Mouse (Mus musculus): ENCODE data around the gene Glg1. TPM values are rescaled to one million over a fixed set of nuclear protein-coding genes. Genes with fewer than 3 reads are reported as not detected.
"Not testable (repeated sequence)": the region's sequence is repeated elsewhere in the genome, so short reads cannot be mapped to it uniquely, and the experiment has no call there.

Glg1 gene
- polyA plus RNA-seq (2014; fragmentation: Nextera tagmentation; extraction: Ambion mirVana), result 90.0 and 91.8 TPM in 2 replicates

GRCm38 (mm10) chr8:111258631-111259407 lies at the start of gene Glg1:
Glg1 (minus strand) TSS chr8:111259216.
- Histone ChIP-seq H3K27me3 (replicated peaks; ENCODE audit: control insufficient read depth, insufficient read depth, low read length) (no peaks in the 10 kb centered on the region), H3K4me2 (ENCODE audit: low read length) (peak within 1 kb of the TSS; percentile 56), H3K9me3 (ENCODE audit: control insufficient read depth, low read length) (0 out of 2 replicates have a peak, but pooled peaks cover 2% of the 10 kb centered on the region), H3K4me1 (replicated peaks; ENCODE audit: control insufficient read depth, insufficient read depth, low read length) (no peaks in the 10 kb centered on the region), H3K9ac (ENCODE audit: low read length) (peak within 1 kb of the TSS; percentile 91), H3K27ac (ENCODE audit: low read depth) (peak within 1 kb of the TSS; percentile 99), H3K4me3 (ENCODE audit: low read depth, low read length) (peak within 1 kb of the TSS; percentile 89), H3K36me3 (ENCODE audit: control insufficient read depth, insufficient read depth, low read length) (0 out of 2 replicates have a peak, but pooled peaks cover 3% of the 10 kb centered on the region)
- DNase-seq (ENCODE audit: low spot score), result peak; percentile 97
- peak; percentile 92 for ATAC-seq (replicated peaks; ENCODE audit: low FRiP score, low TSS enrichment, low read depth)
- WGBS, result under 1% methylated on average over 73 of the region's 76 CpGs

- DNase-seq (ENCODE audit: low spot score), result no peak
- Histone ChIP-seq H3K4me2 (ENCODE audit: low read length) (no peak overlapping the region), H3K9ac (ENCODE audit: low read length) (no peak overlapping the region), H3K9me3 (ENCODE audit: control insufficient read depth, low read length) (no peaks in the 10 kb centered on the region), H3K36me3 (ENCODE audit: control insufficient read depth, insufficient read depth, low read length) (no peaks in the 10 kb centered on the region), H3K4me1 (replicated peaks; ENCODE audit: control insufficient read depth, insufficient read depth, low read length) (no peaks in the 10 kb centered on the region), H3K27ac (ENCODE audit: low read depth) (no peak overlapping the region), H3K4me3 (ENCODE audit: low read depth, low read length) (no peak overlapping the region), H3K27me3 (replicated peaks; ENCODE audit: control insufficient read depth, insufficient read depth, low read length) (no peaks in the 10 kb centered on the region)
- WGBS, result 36% methylated on average over 5 of the region's 5 CpGs
- no peak for ATAC-seq (replicated peaks; ENCODE audit: low FRiP score, low TSS enrichment, low read depth)
Measured at GRCm38 (mm10) chr8:111305031-111305730, 46.2 kb upstream of the Glg1 start.

DNA sequence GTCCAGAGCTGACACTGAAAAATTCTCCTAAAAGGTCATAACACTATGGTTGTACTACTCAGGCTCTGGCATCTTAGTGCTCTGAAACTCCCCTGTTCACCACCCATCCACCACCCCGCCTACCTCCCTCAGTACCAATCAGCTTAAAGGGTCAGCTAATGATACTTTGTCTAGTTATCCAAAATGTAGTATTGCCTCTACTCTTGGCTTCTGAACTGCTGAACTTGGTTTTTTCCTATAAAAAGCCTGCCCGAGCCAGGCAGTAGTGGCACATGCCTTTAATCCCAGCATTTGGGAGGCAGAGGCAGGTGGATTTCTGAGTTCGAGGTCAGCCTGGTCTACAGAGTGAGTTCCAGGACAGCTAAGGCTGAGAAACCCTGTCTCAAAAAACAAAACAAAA lies 45.3 kb upstream of the Glg1 start:
- Histone ChIP-seq H3K4me1 (replicated peaks; ENCODE audit: control insufficient read depth, insufficient read depth, low read length) (no peaks in the 10 kb centered on the region), H3K27me3 (replicated peaks; ENCODE audit: control insufficient read depth, insufficient read depth, low read length) (no peaks in the 10 kb centered on the region), H3K27ac (ENCODE audit: low read depth) (no peak overlapping the region), H3K9ac (ENCODE audit: low read length) (no peak overlapping the region), H3K4me3 (ENCODE audit: low read depth, low read length) (no peak overlapping the region), H3K4me2 (ENCODE audit: low read length) (no peak overlapping the region), H3K9me3 (ENCODE audit: control insufficient read depth, low read length) (no peaks in the 10 kb centered on the region), H3K36me3 (ENCODE audit: control insufficient read depth, insufficient read depth, low read length) (no peaks in the 10 kb centered on the region)
- no peak for ATAC-seq (replicated peaks; ENCODE audit: low FRiP score, low TSS enrichment, low read depth)
- 82% methylated on average over 3 of the region's 3 CpGs for WGBS
- DNase-seq (ENCODE audit: low spot score), result no peak

DNA sequence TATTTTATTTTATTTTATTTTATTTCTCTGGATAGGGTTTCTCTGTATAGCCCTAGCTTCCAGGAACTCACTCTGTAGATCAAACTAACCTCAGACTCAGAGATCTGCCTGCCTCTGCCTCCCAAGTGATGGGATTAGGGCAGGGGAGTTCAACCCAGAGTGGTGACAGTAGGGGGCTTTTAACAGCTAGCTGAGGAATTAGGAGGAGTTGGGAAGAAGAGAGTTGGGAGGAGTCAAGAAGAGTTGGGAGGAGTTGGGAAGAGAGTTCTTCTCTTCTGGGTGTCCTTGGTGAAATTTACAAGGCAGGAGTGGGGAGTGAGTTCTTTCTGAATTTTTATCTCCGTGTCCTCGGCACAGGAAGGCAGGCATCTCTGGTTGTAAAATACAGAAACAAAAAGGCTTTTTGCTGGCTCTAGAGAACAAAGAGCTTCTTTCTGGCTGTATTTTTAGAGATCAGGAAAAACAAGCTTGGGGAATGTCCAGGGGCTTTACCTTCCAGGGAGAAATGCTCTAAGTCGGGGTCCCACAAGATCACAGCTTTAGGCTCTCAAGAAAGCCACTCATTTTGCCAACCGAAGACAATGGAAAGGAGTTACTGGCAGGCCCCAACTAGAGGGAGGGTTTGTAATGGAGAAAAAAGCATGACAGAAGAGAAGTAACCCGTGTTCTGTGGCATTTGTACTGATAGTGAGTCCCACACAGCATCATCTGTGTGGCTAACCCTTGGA lies 44.2 kb upstream of the Glg1 start:
- H3K4me1 ChIP-seq (replicated peaks; ENCODE audit: control insufficient read depth, insufficient read depth, low read length); H3K4me2 ChIP-seq (ENCODE audit: low read length); ATAC-seq (replicated peaks; ENCODE audit: low FRiP score, low TSS enrichment, low read depth); H3K9me3 ChIP-seq (ENCODE audit: control insufficient read depth, low read length); H3K4me3 ChIP-seq (ENCODE audit: low read depth, low read length); H3K27me3 ChIP-seq (replicated peaks; ENCODE audit: control insufficient read depth, insufficient read depth, low read length); H3K27ac ChIP-seq (ENCODE audit: low read depth); H3K9ac ChIP-seq (ENCODE audit: low read length); H3K36me3 ChIP-seq (ENCODE audit: control insufficient read depth, insufficient read depth, low read length): not testable (repeated sequence)
- WGBS, result 74% methylated on average over 5 of the region's 5 CpGs
- peak; percentile 4 for DNase-seq (ENCODE audit: low spot score)

GRCm38 (mm10) chr8:111300597-111301546 lies 41.9 kb upstream of the Glg1 start:
- no peak for DNase-seq (ENCODE audit: low spot score)
- no peak overlapping the region for H3K9ac ChIP-seq (ENCODE audit: low read length)

GRCm38 (mm10) chr8:111299821-111300568 lies 41.0 kb upstream of the Glg1 start, which contains the start of gene Rfwd3:
Rfwd3 (minus strand) TSS chr8:111300222.
- Histone ChIP-seq H3K9ac (ENCODE audit: low read length) (peak within 1 kb of the TSS; percentile 88), H3K4me1 (replicated peaks; ENCODE audit: control insufficient read depth, insufficient read depth, low read length) (peaks cover 13% of the 10 kb centered on the region; the same call in 1 of the 2 replicates), H3K9me3 (ENCODE audit: control insufficient read depth, low read length) (no peaks in the 10 kb centered on the region), H3K36me3 (ENCODE audit: control insufficient read depth, insufficient read depth, low read length) (peaks cover 18% of the 10 kb centered on the region), H3K27ac (ENCODE audit: low read depth) (peak within 1 kb of the TSS; percentile 87), H3K4me2 (ENCODE audit: low read length) (peak within 1 kb of the TSS; percentile 69), H3K27me3 (replicated peaks; ENCODE audit: control insufficient read depth, insufficient read depth, low read length) (no peaks in the 10 kb centered on the region), H3K4me3 (ENCODE audit: low read depth, low read length) (peak within 1 kb of the TSS; percentile 97)
- ATAC-seq (replicated peaks; ENCODE audit: low FRiP score, low TSS enrichment, low read depth) (peak; percentile 99), DNase-seq (ENCODE audit: low spot score) (peak; percentile 93)
- 0% methylated on average over 66 of the region's 67 CpGs for WGBS

More at GRCm38 (mm10) chr8:111300597-111301546, 41.9 kb upstream of the Glg1 start:
- Histone ChIP-seq H3K27me3 (replicated peaks; ENCODE audit: control insufficient read depth, insufficient read depth, low read length) (no peaks in the 10 kb centered on the region), H3K4me3 (ENCODE audit: low read depth, low read length) (peak overlapping the region; percentile 97), H3K27ac (ENCODE audit: low read depth) (peak overlapping the region; percentile 69), H3K36me3 (ENCODE audit: control insufficient read depth, insufficient read depth, low read length) (peaks cover 11% of the 10 kb centered on the region), H3K4me2 (ENCODE audit: low read length) (peak overlapping the region; percentile 49), H3K9me3 (ENCODE audit: control insufficient read depth, low read length) (no peaks in the 10 kb centered on the region), H3K4me1 (replicated peaks; ENCODE audit: control insufficient read depth, insufficient read depth, low read length) (peaks cover 13% of the 10 kb centered on the region; the same call in 1 of the 2 replicates)
- no peak for ATAC-seq (replicated peaks; ENCODE audit: low FRiP score, low TSS enrichment, low read depth)
- WGBS, result 66% methylated on average over 11 of the region's 11 CpGs

DNA sequence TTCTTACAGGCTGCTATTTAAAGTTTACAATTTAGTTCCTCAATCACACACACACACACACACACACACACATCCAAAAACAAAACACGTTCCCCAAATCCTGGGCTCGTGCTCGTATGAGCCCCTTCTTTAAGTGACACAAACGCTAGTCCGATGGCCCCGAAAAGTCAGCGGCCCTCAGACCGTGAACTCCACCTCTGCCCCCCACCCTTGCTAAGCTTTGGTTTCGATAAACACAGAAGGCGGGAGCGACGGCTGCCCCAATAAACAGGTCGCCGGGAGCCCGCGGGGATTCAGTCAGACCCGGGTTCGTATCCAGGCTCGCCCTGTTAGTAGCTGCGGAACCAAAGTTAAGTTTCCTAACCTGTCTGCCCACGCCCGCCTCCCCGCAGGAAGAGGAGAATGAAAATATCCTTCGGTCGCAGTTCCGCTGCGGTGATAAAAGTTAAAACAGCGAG lies 40.4 kb upstream of the Glg1 start:
- 0 out of 2 replicates have a peak, but pooled peaks have one; percentile 9 for ATAC-seq (replicated peaks; ENCODE audit: low FRiP score, low TSS enrichment, low read depth)
- peak overlapping the region; percentile 97 for H3K4me3 ChIP-seq (ENCODE audit: low read depth, low read length)
- H3K36me3 ChIP-seq (ENCODE audit: control insufficient read depth, insufficient read depth, low read length), result peaks cover 23% of the 10 kb centered on the region
- peak; percentile 89 for DNase-seq (ENCODE audit: low spot score)
- H3K9me3 ChIP-seq (ENCODE audit: control insufficient read depth, low read length), result no peaks in the 10 kb centered on the region
- peak overlapping the region; percentile 88 for H3K9ac ChIP-seq (ENCODE audit: low read length)
- no peaks in the 10 kb centered on the region for H3K27me3 ChIP-seq (replicated peaks; ENCODE audit: control insufficient read depth, insufficient read depth, low read length)
- WGBS, result 1% methylated on average over 28 of the region's 28 CpGs
- peaks cover 13% of the 10 kb centered on the region; the same call in 1 of the 2 replicates for H3K4me1 ChIP-seq (replicated peaks; ENCODE audit: control insufficient read depth, insufficient read depth, low read length)
- H3K27ac ChIP-seq (ENCODE audit: low read depth), result peak overlapping the region; percentile 87
- H3K4me2 ChIP-seq (ENCODE audit: low read length), result peak overlapping the region; percentile 69
